Mouse (Mus musculus) cerebellum, adult 2 months (tissue): ENCODE measurements around the gene Gadd45a. TPM values are rescaled to one million over a fixed set of nuclear protein-coding genes. Genes with fewer than 3 reads are reported as not detected.

ENCODE experiments used
- DNase-seq, 2 experiments: peaks; one replicate each; pipeline ENCODE4 v3.0.0; 2021
- H3K27ac ChIP-seq: fragments of 200-500 bp; 2 replicates; pipeline ENCODE4 v1.5.1; 2012; ENCODE audit warnings: low read length, control low read depth, inconsistent platforms; ENCODE audit not compliant: insufficient read depth
- H3K27me3 ChIP-seq: fragments of 200-500 bp; 2 replicates; pipeline ENCODE4 v1.6.1; 2012; ENCODE audit warnings: inconsistent platforms, mild to moderate bottlenecking, low read length, moderate library complexity; ENCODE audit not compliant: control insufficient read depth, insufficient read depth
- H3K4me1 ChIP-seq: fragments of 200-500 bp; 2 replicates; pipeline ENCODE4 v1.6.1; 2011; ENCODE audit warnings: low read length; ENCODE audit not compliant: control insufficient read depth, insufficient read depth
- H3K4me3 ChIP-seq: fragments of 200-500 bp; replicated peaks from 2 replicates; pipeline ENCODE3; 2011; ENCODE audit warnings: mild to moderate bottlenecking, low read depth, low read length, control low read depth; ENCODE audit not compliant: insufficient read depth
- CTCF ChIP-seq: fragments of 200-500 bp; IDR thresholded peaks from 2 replicates; pipeline ENCODE4 v1.5.1; 2011; ENCODE audit warnings: low read depth, mild to moderate bottlenecking, control low read depth, low read length, moderate library complexity, borderline replicate concordance; ENCODE audit not compliant: insufficient read depth
- POLR2A ChIP-seq: fragments of 200-500 bp; IDR thresholded peaks from 2 replicates; pipeline ENCODE4 v1.6.1; 2011; ENCODE audit warnings: low read length, control low read depth, borderline replicate concordance; ENCODE audit not compliant: insufficient read depth
- WGBS: fragments of 180-500 bp; shearing (Covaris S2); methylation state at CpG from one replicate; pipeline ENCODE4 v1.1.7; 2018; 5-methylcytosine and 5-hydroxymethylcytosine counted together
- polyA plus RNA-seq: library from polyadenylated mRNA; depleted of rRNA; stranded (reverse); fragments of >200 nt; gene quantifications from 2 replicates; pipeline ENCODE4 v1.2.3, GENCODE M21; 2012; rRNA removed

Gadd45a gene
- 30.4 TPM in 2 replicates for polyA plus RNA-seq

DNA sequence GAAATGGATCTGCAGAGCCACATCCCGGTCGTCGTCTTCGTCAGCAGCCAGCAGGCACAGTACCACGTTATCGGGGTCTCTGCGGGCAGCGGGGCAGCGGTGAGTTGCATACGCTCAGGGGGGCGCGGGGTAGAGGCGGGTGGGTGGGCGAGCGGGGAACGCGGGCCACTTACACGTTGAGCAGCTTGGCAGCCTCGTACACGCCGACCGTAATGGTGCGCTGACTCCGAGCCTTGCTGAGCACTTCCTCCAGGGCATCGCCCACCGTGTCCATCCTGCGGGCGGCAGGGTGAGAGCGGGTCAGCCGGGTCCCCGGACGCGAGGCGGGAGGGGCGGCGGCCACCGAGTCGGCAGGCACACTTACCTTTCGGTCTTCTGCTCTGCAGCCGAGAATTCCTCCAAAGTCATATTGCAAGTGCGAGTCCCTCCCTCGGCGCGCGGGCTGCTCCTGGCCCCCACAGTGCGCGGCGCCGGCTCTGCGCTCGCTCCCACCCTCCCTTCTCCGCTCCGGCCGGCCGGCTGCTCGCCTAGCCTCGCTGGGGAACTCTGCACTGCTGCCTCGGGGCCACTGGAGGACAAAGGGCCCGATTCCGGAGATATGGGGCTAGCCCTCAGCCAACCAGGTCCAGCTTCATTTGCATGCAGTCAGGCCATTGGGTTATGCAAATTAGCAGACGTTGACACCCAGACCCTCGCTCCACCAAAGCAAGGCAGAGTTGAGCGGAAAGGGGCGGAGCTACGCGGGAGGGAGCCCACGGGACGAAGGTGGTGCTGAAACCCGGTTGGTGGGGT is at the start of gene Gadd45a:
Gene Gadd45a, minus strand, starts transcription at position 621 of the 792 bp plus-strand sequence.
- no peaks in the 10 kb centered on the region for H3K27me3 ChIP-seq
- peak within 1 kb of the TSS; percentile 82 for H3K4me3 ChIP-seq
- under 1% methylated on average over 69 of the region's 69 CpGs for WGBS
- peak; percentile 98 to 99 for DNase-seq
- peak; percentile 99 for TF ChIP-seq POLR2A
- TF ChIP-seq CTCF, result peak; percentile 24; the same call in 1 of the 2 replicates
- H3K27ac ChIP-seq, result peak within 1 kb of the TSS; percentile 73
- peaks cover 2% of the 10 kb centered on the region; the same call in 1 of the 2 replicates for H3K4me1 ChIP-seq

GRCm38 (mm10) chr6:67085850-67086437 is 48.7 kb upstream of the Gadd45a start:
- no peak overlapping the region for H3K27ac ChIP-seq
- TF ChIP-seq CTCF (no peak), POLR2A (no peak)

DNA sequence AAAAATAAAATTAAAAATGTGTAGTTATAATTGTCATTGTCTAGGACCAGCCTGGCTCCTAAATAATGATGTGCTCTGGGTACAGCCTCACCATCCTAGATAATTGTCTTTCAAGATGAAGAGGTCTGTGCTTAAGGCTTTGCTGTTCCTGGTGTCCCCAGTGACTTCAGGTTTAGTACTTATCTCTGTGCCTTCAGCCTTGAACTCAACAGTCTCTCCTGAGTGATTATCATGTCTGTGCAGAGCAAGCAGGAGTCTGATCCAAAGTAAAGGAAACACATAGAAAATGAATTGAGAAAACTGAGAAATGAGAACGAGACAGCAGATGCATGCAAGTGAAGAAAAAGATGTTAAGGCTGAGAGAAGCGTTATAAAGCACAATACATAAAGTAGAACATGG is 47.2 kb upstream of the Gadd45a start:
- TF ChIP-seq CTCF (no peak), POLR2A (no peak)
- DNase-seq, result no peak
- Histone ChIP-seq H3K27me3 (no peaks in the 10 kb centered on the region), H3K4me1 (peaks cover under 1% of the 10 kb centered on the region; the same call in 1 of the 2 replicates), H3K4me3 (no peak overlapping the region), H3K27ac (no peak overlapping the region)
- WGBS, result 93% methylated on average over 2 of the region's 2 CpGs

More at GRCm38 (mm10) chr6:67085850-67086437, 48.7 kb upstream of the Gadd45a start:
- WGBS, result 85% methylated on average over 9 of the region's 9 CpGs
- Histone ChIP-seq H3K4me3 (no peak overlapping the region), H3K4me1 (peaks cover 10% of the 10 kb centered on the region), H3K27me3 (no peaks in the 10 kb centered on the region)
- no peak for DNase-seq

DNA sequence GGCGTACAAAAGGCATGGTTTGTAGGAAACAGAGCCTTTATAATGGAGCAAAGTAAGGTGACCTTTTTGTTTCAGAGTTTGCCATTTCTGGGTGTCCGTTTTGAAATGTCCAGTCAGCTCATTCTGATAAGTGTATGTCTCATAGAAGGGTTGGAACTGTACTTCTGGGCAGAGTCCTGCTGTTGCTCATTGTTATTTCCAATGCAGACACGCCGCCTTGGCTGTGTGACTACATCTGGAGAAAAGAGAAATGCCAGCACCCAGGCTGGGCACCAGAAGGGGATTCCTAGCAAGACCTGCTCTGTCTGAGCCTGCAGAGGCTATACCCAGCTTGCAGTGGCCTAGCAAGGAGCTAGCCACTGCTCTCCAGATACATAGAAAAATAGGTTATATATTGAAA is 43.9 kb upstream of the Gadd45a start:
- Histone ChIP-seq H3K4me3 (no peak overlapping the region), H3K27ac (no peak overlapping the region), H3K4me1 (no peaks in the 10 kb centered on the region), H3K27me3 (no peaks in the 10 kb centered on the region)
- DNase-seq, result no peak
- WGBS, result 88% methylated on average over 4 of the region's 4 CpGs
- TF ChIP-seq POLR2A (no peak), CTCF (no peak)

- Histone ChIP-seq H3K27ac (no peak overlapping the region), H3K4me3 (no peak overlapping the region), H3K4me1 (no peaks in the 10 kb centered on the region), H3K27me3 (no peaks in the 10 kb centered on the region)
- DNase-seq, result no peak
- 88% methylated on average over 3 of the region's 3 CpGs for WGBS
- TF ChIP-seq CTCF (no peak), POLR2A (no peak)
Measured at GRCm38 (mm10) chr6:67078076-67078475, 40.8 kb upstream of the Gadd45a start.

- no peak for DNase-seq
- TF ChIP-seq POLR2A, result no peak
- no peak for TF ChIP-seq CTCF
- no peak overlapping the region for H3K4me3 ChIP-seq
- no peaks in the 10 kb centered on the region for H3K27me3 ChIP-seq
- H3K27ac ChIP-seq, result no peak overlapping the region
- H3K4me1 ChIP-seq, result no peaks in the 10 kb centered on the region
- WGBS, result 65% methylated on average over 3 of the region's 3 CpGs
Measured at GRCm38 (mm10) chr6:67077477-67077876, 40.2 kb upstream of the Gadd45a start.

DNA sequence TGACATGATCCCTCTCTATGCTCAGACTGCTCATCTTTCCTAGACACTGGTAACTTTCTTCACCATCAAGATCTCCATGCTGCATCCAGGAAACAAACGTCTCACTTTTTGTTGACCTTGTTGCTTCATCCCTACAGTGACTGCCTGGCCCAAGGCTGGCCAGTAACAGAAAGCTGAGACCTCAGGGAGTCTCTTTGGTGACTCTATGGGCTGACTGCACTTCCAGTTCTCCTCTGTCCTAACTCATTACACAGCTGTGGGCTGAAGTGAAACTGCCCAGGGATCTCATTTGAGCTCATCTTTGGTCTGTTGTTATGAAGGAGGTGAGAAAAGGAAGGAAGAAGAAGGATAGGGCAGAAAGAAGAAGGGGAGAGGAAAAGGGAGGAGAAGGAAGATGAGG is 39.1 kb upstream of the Gadd45a start:
- DNase-seq, result no peak
- no peak for TF ChIP-seq POLR2A
- no peak for TF ChIP-seq CTCF
- H3K4me1 ChIP-seq, result no peaks in the 10 kb centered on the region
- no peak overlapping the region for H3K4me3 ChIP-seq
- H3K27me3 ChIP-seq, result no peaks in the 10 kb centered on the region
- no peak overlapping the region for H3K27ac ChIP-seq
- 72% methylated on average over 1 of the region's 1 CpGs for WGBS

GRCm38 (mm10) chr6:67074868-67075267 is 37.6 kb upstream of the Gadd45a start:
- TF ChIP-seq POLR2A (no peak), CTCF (no peak)
- Histone ChIP-seq H3K27ac (no peak overlapping the region), H3K4me1 (no peaks in the 10 kb centered on the region; the same call in 1 of the 2 replicates), H3K4me3 (no peak overlapping the region), H3K27me3 (no peaks in the 10 kb centered on the region)
- no peak for DNase-seq
